Mouse (Mus musculus) testis, postnatal 14 days (tissue): ENCODE data around the gene Tnnt2.

Source experiments
- DNase-seq: peaks from one replicate; pipeline ENCODE4 v3.0.0; 2021; ENCODE audit warnings: low spot score

The Tnnt2 gene

DNA sequence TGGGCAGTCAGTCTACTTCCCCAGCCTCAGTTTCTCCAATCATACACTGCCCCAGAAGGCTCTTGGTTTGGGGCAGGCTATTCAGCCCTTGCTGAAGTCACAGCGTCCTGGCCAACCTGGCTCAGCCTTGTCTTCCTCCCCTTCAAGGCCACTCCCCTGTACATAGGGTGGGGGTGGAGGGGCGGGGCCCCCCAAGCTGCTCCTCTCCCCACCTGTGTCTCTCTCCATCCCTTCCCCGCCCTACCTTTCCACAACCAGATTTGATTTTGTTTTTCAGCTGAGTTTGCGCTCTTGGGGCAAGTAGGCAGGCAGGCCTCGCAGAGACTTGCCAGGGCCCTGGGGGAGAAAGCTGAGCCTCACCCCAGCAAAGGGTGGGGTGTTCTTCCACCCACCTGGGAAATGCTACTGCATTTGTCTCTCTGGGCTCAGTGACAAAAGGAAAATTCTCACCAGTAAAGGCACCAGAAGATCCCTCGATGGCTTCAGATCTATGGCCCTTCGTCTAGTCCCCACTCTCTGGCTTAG is 63.9 kb downstream of the Tnnt2 start:
- DNase-seq, result no peak
